Comparison of ENCODE assay signal across 25 mouse cellular contexts in the genomic region with DNA sequence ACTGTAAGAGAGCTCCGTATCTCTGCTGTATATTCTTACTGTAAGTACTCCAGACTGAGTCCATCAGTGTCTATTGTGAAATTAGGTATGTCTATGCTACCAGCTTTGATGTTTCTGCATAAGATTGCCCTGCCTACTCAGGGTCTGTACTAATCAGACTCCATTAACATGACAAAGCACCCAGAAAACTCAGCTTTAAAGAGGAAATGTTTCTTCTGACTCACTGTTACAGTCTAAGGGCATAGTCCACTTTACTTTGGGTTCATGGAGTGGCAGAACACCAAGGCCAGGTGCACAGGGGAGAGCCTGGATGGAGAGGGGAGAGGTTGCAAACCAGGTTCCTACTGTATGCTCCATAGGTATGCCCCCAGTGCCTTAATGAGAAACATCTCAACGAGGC. TPM values are rescaled to one million over a fixed set of nuclear protein-coding genes. Genes with fewer than 3 reads are reported as not detected.
"Had no signal": no experiment of that assay in that cellular context is flagged by ENCODE, and none has a peak within 500 bp of the region (broad histone marks: within the 10 kb centered on the region; RNA-seq: fewer than 3 reads in every experiment).

No protein-coding gene starts in this region.

- H3K4me2 ChIP-seq: limb, embryonic 13.5 days; liver, embryonic 12.5 days; liver, embryonic 15.5 days; lung, embryonic 15.5 days; neural tube, embryonic 12.5 days; neural tube, embryonic 15.5 days had no signal

- H3K9me3 ChIP-seq: limb, embryonic 10.5 days; limb, embryonic 13.5 days; liver, embryonic 12.5 days; liver, embryonic 15.5 days; lung, embryonic 15.5 days; megakaryocyte, embryonic 14.5 days; midbrain, embryonic 10.5 days; neural tube, embryonic 12.5 days; neural tube, embryonic 15.5 days had no signal

- DNase-seq: kidney, adult 9 months; kidney, postnatal 14 days; kidney, postnatal 4 days; liver; lung, adult 18-20 months; lung, postnatal 10 days; lung, postnatal 36 days; midbrain, embryonic 14.5 days; right cerebral cortex, postnatal 25 days; spleen, adult 18-20 months; thymus, postnatal 36 days had no signal

- H3K4me3 ChIP-seq: limb, embryonic 10.5 days; limb, embryonic 13.5 days; liver, embryonic 12.5 days; liver, embryonic 15.5 days; lung, embryonic 15.5 days; megakaryocyte, embryonic 14.5 days; midbrain, embryonic 10.5 days; neural tube, embryonic 12.5 days; neural tube, embryonic 15.5 days had no signal

- H3K27ac ChIP-seq: limb, embryonic 10.5 days; limb, embryonic 13.5 days; liver, embryonic 12.5 days; liver, embryonic 15.5 days; lung, embryonic 15.5 days; midbrain, embryonic 10.5 days; neural tube, embryonic 12.5 days; neural tube, embryonic 15.5 days had no signal

- H3K9ac ChIP-seq: limb, embryonic 13.5 days; liver, embryonic 12.5 days; liver, embryonic 15.5 days; lung, embryonic 15.5 days; neural tube, embryonic 12.5 days; neural tube, embryonic 15.5 days had no signal

- ATAC-seq: liver, embryonic 12.5 days had no signal

- H3K4me1 ChIP-seq: limb, embryonic 10.5 days; limb, embryonic 13.5 days; liver, embryonic 12.5 days; liver, embryonic 15.5 days; lung, embryonic 15.5 days; megakaryocyte, embryonic 14.5 days; midbrain, embryonic 10.5 days; neural tube, embryonic 12.5 days; neural tube, embryonic 15.5 days had no signal

- H3K27me3 ChIP-seq: limb, embryonic 13.5 days; liver, embryonic 12.5 days; liver, embryonic 15.5 days; lung, embryonic 15.5 days; megakaryocyte, embryonic 14.5 days; neural tube, embryonic 12.5 days; neural tube, embryonic 15.5 days had no signal

- H3K36me3 ChIP-seq: liver, embryonic 15.5 days had no signal

RNA-seq across cellular contexts. Expression of a gene that starts 51.9 kb away (rescaled TPM):
- total RNA-seq: layer of hippocampus, adult 18-20 months; layer of hippocampus, postnatal 14 days; left cerebral cortex, adult 8-10 months; left cerebral cortex, postnatal 25 days had no signal
- polyA plus RNA-seq: liver, embryonic 12.5 days; midbrain, embryonic 14.5 days; neural tube, embryonic 12.5 days; neural tube, embryonic 15.5 days; urinary bladder, adult 2 months had no signal
